Comparison of ENCODE assay signal across 9 mouse cellular contexts in genomic region chr4:126155183-126155582, GRCm38 (mm10). TPM values are rescaled to one million over a fixed set of nuclear protein-coding genes. Genes with fewer than 3 reads are reported as not detected.
A peak's percentile ranks its signal among the peaks of the same experiment; 100 is the strongest.
DNase-seq lines count a peak whose midpoint lies in the region; ATAC-seq and TF ChIP-seq lines count a peak whose summit lies in the region.
"Had no signal": no experiment of that assay in that cellular context is flagged by ENCODE, and none has a peak within 500 bp of the region (broad histone marks: within the 10 kb centered on the region; RNA-seq: fewer than 3 reads in every experiment).

No protein-coding gene starts in this region.

- peak; percentile 38 for DNase-seq in embryo, embryonic 10.5 days (ENCODE audit: low spot score)
- DNase-seq in embryo, embryonic 9.5 days (ENCODE audit: extremely low spot score), result no peak
- DNase-seq in neural tube, embryonic 11.5 days (ENCODE audit: low spot score), result no peak
- DNase-seq in neural tube, embryonic 10.5 days (ENCODE audit: extremely low spot score, low spot score), result no peak
- no peak for DNase-seq in stomach, postnatal 0 days (ENCODE audit: low spot score)
- DNase-seq in urinary bladder, postnatal 14 days (ENCODE audit: low spot score), result no peak
- no peak for DNase-seq in B cell, adult 2 months

- H3K27ac ChIP-seq in neural tube, embryonic 11.5 days (ENCODE audit: low read depth, low read length), result peak overlapping the region; percentile 29; the same call in 1 of the 2 replicates
- H3K27ac ChIP-seq in limb, embryonic 12.5 days, result peak overlapping the region; percentile 78
- peak overlapping the region; percentile 70; the same call in 1 of the 2 replicates for H3K27ac ChIP-seq in stomach, postnatal 0 days (replicated peaks)

- H3K4me3 ChIP-seq in neural tube, embryonic 11.5 days (ENCODE audit: low read depth, low read length), result no peak overlapping the region
- H3K4me3 ChIP-seq in limb, embryonic 12.5 days (replicated peaks), result no peak overlapping the region
- no peak overlapping the region for H3K4me3 ChIP-seq in stomach, postnatal 0 days (ENCODE audit: low read depth, low read length)
- H3K4me3 ChIP-seq: erythroblast, embryonic 14.5 days had no signal

- no peak overlapping the region for H3K4me2 ChIP-seq in neural tube, embryonic 11.5 days (ENCODE audit: low read depth)
- H3K4me2 ChIP-seq in limb, embryonic 12.5 days, result no peak overlapping the region
- H3K4me2 ChIP-seq in stomach, postnatal 0 days (replicated peaks; ENCODE audit: low read depth), result no peak overlapping the region

- WGBS in neural tube, embryonic 11.5 days, result 63% methylated on average over 4 of the region's 4 CpGs
- WGBS in limb, embryonic 12.5 days, result 38% methylated on average over 4 of the region's 4 CpGs
- 37% methylated on average over 4 of the region's 4 CpGs for WGBS in stomach, postnatal 0 days

- no peaks in the 10 kb centered on the region for H3K9me3 ChIP-seq in neural tube, embryonic 11.5 days (ENCODE audit: control insufficient read depth, low read length)
- H3K9me3 ChIP-seq in limb, embryonic 12.5 days, result peaks cover 5% of the 10 kb centered on the region; the same call in 1 of the 2 replicates
- no peaks in the 10 kb centered on the region for H3K9me3 ChIP-seq in stomach, postnatal 0 days (ENCODE audit: control insufficient read depth, low read length)

- no peak for ATAC-seq in neural tube, embryonic 11.5 days (ENCODE audit: insufficient read depth, low FRiP score, low TSS enrichment)
- ATAC-seq in limb, embryonic 12.5 days (ENCODE audit: insufficient number of reproducible peaks, insufficient read depth, low FRiP score, low TSS enrichment, low read depth), result no peak
- ATAC-seq in stomach, postnatal 0 days (ENCODE audit: low FRiP score, low TSS enrichment), result no peak

- no peaks in the 10 kb centered on the region for H3K36me3 ChIP-seq in neural tube, embryonic 11.5 days (ENCODE audit: control insufficient read depth, insufficient read depth, low read length)
- H3K36me3 ChIP-seq in limb, embryonic 12.5 days, result peaks cover 22% of the 10 kb centered on the region
- peaks cover 3% of the 10 kb centered on the region; the same call in 1 of the 2 replicates for H3K36me3 ChIP-seq in stomach, postnatal 0 days (ENCODE audit: control insufficient read depth, insufficient read depth, low read length)

- no peak overlapping the region for H3K9ac ChIP-seq in neural tube, embryonic 11.5 days (ENCODE audit: low read length)
- no peak overlapping the region for H3K9ac ChIP-seq in limb, embryonic 12.5 days (replicated peaks)
- H3K9ac ChIP-seq in stomach, postnatal 0 days (ENCODE audit: low read length), result no peak overlapping the region

- H3K4me1 ChIP-seq in neural tube, embryonic 11.5 days (ENCODE audit: control insufficient read depth, insufficient read depth, low read length), result no peaks in the 10 kb centered on the region
- peaks cover 38% of the 10 kb centered on the region for H3K4me1 ChIP-seq in limb, embryonic 12.5 days (replicated peaks)
- H3K4me1 ChIP-seq in stomach, postnatal 0 days (replicated peaks; ENCODE audit: control insufficient read depth, insufficient read depth), result no peaks in the 10 kb centered on the region

- TF ChIP-seq CTCF in stomach, postnatal 0 days (IDR thresholded peaks at IDR 0.05; ENCODE audit: low read depth), result no peak

- no peaks in the 10 kb centered on the region for H3K27me3 ChIP-seq in neural tube, embryonic 11.5 days (ENCODE audit: control insufficient read depth, insufficient read depth, low read length)
- H3K27me3 ChIP-seq in limb, embryonic 12.5 days, result no peaks in the 10 kb centered on the region
- H3K27me3 ChIP-seq in stomach, postnatal 0 days (ENCODE audit: control insufficient read depth, insufficient read depth, low read length), result no peaks in the 10 kb centered on the region

- TF ChIP-seq EP300 in stomach, postnatal 0 days (optimal IDR thresholded peaks at IDR 0.05), result no peak

RNA-seq across cellular contexts. Expression of gene Eva1b, which starts 7.6 kb away (rescaled TPM):
- 42.5 and 43.4 TPM in 2 replicates for polyA plus RNA-seq in neural tube, embryonic 11.5 days (2014; fragmentation: Nextera tagmentation; extraction: Ambion mirVana)
- 65.6 and 67.5 TPM in 2 replicates for polyA plus RNA-seq in limb, embryonic 12.5 days (2016; fragmentation: Nextera tagmentation; extraction: Ambion mirVana)
- 39.7 and 39.9 TPM in 2 replicates for polyA plus RNA-seq in stomach, postnatal 0 days (2015; fragmentation: Nextera tagmentation; extraction: Ambion mirVana)

RNA-seq across cellular contexts. Expression of gene Sh3d21, which starts 8.1 kb away (rescaled TPM):
- 2.1 and 2.6 TPM in 2 replicates for polyA plus RNA-seq in neural tube, embryonic 11.5 days (2014; fragmentation: Nextera tagmentation; extraction: Ambion mirVana)
- 7.2 and 8.4 TPM in 2 replicates for polyA plus RNA-seq in limb, embryonic 12.5 days (2016; fragmentation: Nextera tagmentation; extraction: Ambion mirVana)
- polyA plus RNA-seq in stomach, postnatal 0 days (2015; fragmentation: Nextera tagmentation; extraction: Ambion mirVana), result 8.4 and 12.0 TPM in 2 replicates

RNA-seq across cellular contexts. Expression of gene Thrap3, which starts 47.4 kb away (rescaled TPM):
- polyA plus RNA-seq in neural tube, embryonic 11.5 days (2014; fragmentation: Nextera tagmentation; extraction: Ambion mirVana), result 197 and 217 TPM in 2 replicates
- 303 and 349 TPM in 2 replicates for polyA plus RNA-seq in limb, embryonic 12.5 days (2016; fragmentation: Nextera tagmentation; extraction: Ambion mirVana)
- polyA plus RNA-seq in stomach, postnatal 0 days (2015; fragmentation: Nextera tagmentation; extraction: Ambion mirVana), result 70.3 and 78.7 TPM in 2 replicates

RNA-seq across cellular contexts. Expression of gene Stk40, which starts 51.4 kb away (rescaled TPM):
- 32.5 and 32.8 TPM in 2 replicates for polyA plus RNA-seq in neural tube, embryonic 11.5 days (2014; fragmentation: Nextera tagmentation; extraction: Ambion mirVana)
- 41.1 and 45.2 TPM in 2 replicates for polyA plus RNA-seq in limb, embryonic 12.5 days (2016; fragmentation: Nextera tagmentation; extraction: Ambion mirVana)
- polyA plus RNA-seq in stomach, postnatal 0 days (2015; fragmentation: Nextera tagmentation; extraction: Ambion mirVana), result 17.3 and 20.2 TPM in 2 replicates

RNA-seq across cellular contexts. Expression of gene Lsm10, which starts 58.8 kb away (rescaled TPM):
- 39.5 and 42.6 TPM in 2 replicates for polyA plus RNA-seq in neural tube, embryonic 11.5 days (2014; fragmentation: Nextera tagmentation; extraction: Ambion mirVana)
- 43.2 and 44.3 TPM in 2 replicates for polyA plus RNA-seq in limb, embryonic 12.5 days (2016; fragmentation: Nextera tagmentation; extraction: Ambion mirVana)
- polyA plus RNA-seq in stomach, postnatal 0 days (2015; fragmentation: Nextera tagmentation; extraction: Ambion mirVana), result 41.8 and 46.5 TPM in 2 replicates
